Mouse (Mus musculus) mesoderm, embryonic 11.5 days (tissue): ENCODE data around the gene Pmis2.

Experiments used
- DNase-seq: peaks from one replicate; pipeline ENCODE4 v3.0.0-alpha.2; 2012; ENCODE audit warnings: low read depth, low spot score

Pmis2 gene

GRCm38 (mm10) chr7:30633762-30634412 is 37.5 kb downstream of the Pmis2 start:
- no peak for DNase-seq

GRCm38 (mm10) chr7:30629013-30629412 is 42.4 kb downstream of the Pmis2 start:
- no peak for DNase-seq

- no peak for DNase-seq
Observed at GRCm38 (mm10) chr7:30626647-30627046, 44.8 kb downstream of the Pmis2 start.

GRCm38 (mm10) chr7:30625530-30626384 is 45.6 kb downstream of the Pmis2 start, which contains the start of gene Cox6b1:
TSS of gene Cox6b1 (minus strand) at chr7:30626151.
- DNase-seq: peak; percentile 91
